Mouse (Mus musculus) CH12.LX (cell line): ENCODE results near the gene Gm37240. TPM values are rescaled to one million over a fixed set of nuclear protein-coding genes. Genes with fewer than 3 reads are reported as not detected.

Experiments
- DNase-seq: peaks from one replicate; pipeline ENCODE4 v3.0.0-alpha.2; 2013; ENCODE audit errors: extremely low read depth
- H3K27ac ChIP-seq: 2 replicates; pipeline ENCODE4 v1.5.1; 2012; ENCODE audit warnings: low read depth, mild to moderate bottlenecking, control low read depth, moderate library complexity; ENCODE audit not compliant: insufficient read depth
- H3K27me3 ChIP-seq: replicated peaks from 2 replicates; pipeline ENCODE3; 2012; ENCODE audit warnings: inconsistent platforms
- H3K36me3 ChIP-seq, 2 experiments: replicated peaks in 1 of 2; 2 replicates each; pipeline versions ENCODE3 to v1.6.1; 2012; ENCODE audit warnings: inconsistent platforms in 1 of 2, low read length in 1 of 2, mild to moderate bottlenecking in 1 of 2, mixed read lengths in 1 of 2, moderate library complexity in 1 of 2; ENCODE audit not compliant: control insufficient read depth in 1 of 2, insufficient read depth in 1 of 2
- H3K4me1 ChIP-seq, 2 experiments: 2 replicates each; pipeline ENCODE4 v1.6.1; 2012; ENCODE audit warnings: inconsistent platforms in 1 of 2, moderate library complexity in 1 of 2; ENCODE audit not compliant: insufficient read depth in 2 of 2, control insufficient read depth in 1 of 2
- H3K4me2 ChIP-seq: 2 replicates; pipeline ENCODE4 v1.6.1; 2012; ENCODE audit warnings: low read depth, mild to moderate bottlenecking, control low read depth; ENCODE audit not compliant: poor library complexity, insufficient read depth, severe bottlenecking
- H3K4me3 ChIP-seq, 3 experiments: fragments of 150-350 bp in 1 of 3; sonication (generic) in 1 of 3; replicated peaks in 1 of 3; 2 replicates each; pipeline versions ENCODE3 to v1.5.1; 2011 to 2012; ENCODE audit warnings: low read depth in 2 of 3, low read length in 2 of 3, mild to moderate bottlenecking in 2 of 3, moderate library complexity in 2 of 3, control low read depth in 1 of 3, improper control_type of control experiment in 1 of 3, inconsistent platforms in 1 of 3, mixed read lengths in 1 of 3; ENCODE audit not compliant: poor library complexity in 1 of 3
- H3K79me2 ChIP-seq: replicated peaks from 2 replicates; pipeline ENCODE4 v1.6.1; 2012; ENCODE audit warnings: mild to moderate bottlenecking, moderate library complexity; ENCODE audit not compliant: control insufficient read depth, poor library complexity, insufficient read depth, severe bottlenecking; ENCODE audit errors: extremely low read depth
- H3K9ac ChIP-seq: 2 replicates; pipeline ENCODE4 v1.6.1; 2012; ENCODE audit warnings: low read depth, mild to moderate bottlenecking, control low read depth, moderate library complexity; ENCODE audit not compliant: insufficient read depth
- H3K9me3 ChIP-seq: replicated peaks from 2 replicates; pipeline ENCODE3; 2012; ENCODE audit warnings: low read length, inconsistent platforms, mixed read lengths
- ELF1 ChIP-seq: IDR thresholded peaks from 2 replicates; pipeline ENCODE4 v1.6.1; 2014; ENCODE audit warnings: low read depth, mild to moderate bottlenecking, inconsistent platforms, low read length, improper control_type of control experiment
- EP300 ChIP-seq: IDR thresholded peaks from 2 replicates; pipeline ENCODE4 v1.6.1; 2011; ENCODE audit warnings: low read length, improper control_type of control experiment
- GABPA ChIP-seq: IDR thresholded peaks from 2 replicates; pipeline ENCODE4 v1.6.1; 2012; ENCODE audit warnings: low read depth, low read length, improper control_type of control experiment, inconsistent platforms; ENCODE audit not compliant: insufficient replicate concordance
- HCFC1 ChIP-seq: IDR thresholded peaks from 2 replicates; pipeline ENCODE4 v1.6.1; 2012; ENCODE audit warnings: low read depth, mild to moderate bottlenecking, inconsistent platforms, low read length, improper control_type of control experiment
- KAT2A ChIP-seq: IDR thresholded peaks from 2 replicates; pipeline ENCODE4 v1.6.1; 2012; ENCODE audit warnings: low read length, improper control_type of control experiment, inconsistent platforms; ENCODE audit not compliant: insufficient replicate concordance
- MAFK ChIP-seq: IDR thresholded peaks from 2 replicates; pipeline ENCODE4 v1.6.1; 2011; ENCODE audit warnings: low read length, improper control_type of control experiment; ENCODE audit not compliant: insufficient replicate concordance
- MAX ChIP-seq: IDR thresholded peaks from 2 replicates; pipeline ENCODE4 v1.6.1; 2011; ENCODE audit warnings: low read length, improper control_type of control experiment
- MAZ ChIP-seq: IDR thresholded peaks from 2 replicates; pipeline ENCODE4 v1.6.1; 2012; ENCODE audit warnings: low read depth, mild to moderate bottlenecking, inconsistent platforms, low read length, improper control_type of control experiment, moderate library complexity
- MEF2A ChIP-seq: IDR thresholded peaks from 2 replicates; pipeline ENCODE4 v1.6.1; 2014; ENCODE audit warnings: low read depth, mild to moderate bottlenecking, inconsistent platforms, low read length, improper control_type of control experiment, borderline replicate concordance
- MYC ChIP-seq: IDR thresholded peaks from 2 replicates; pipeline ENCODE4 v1.6.1; 2011; ENCODE audit warnings: low read depth, mild to moderate bottlenecking, improper control_type of control experiment, low read length
- NRF1 ChIP-seq: IDR thresholded peaks from 2 replicates; pipeline ENCODE4 v1.6.1; 2014; ENCODE audit warnings: low read depth, mild to moderate bottlenecking, inconsistent platforms, low read length, improper control_type of control experiment, moderate library complexity
- POLR2A ChIP-seq: IDR thresholded peaks from 2 replicates; pipeline ENCODE4 v1.6.1; 2011; ENCODE audit warnings: low read depth, mild to moderate bottlenecking, improper control_type of control experiment, low read length
- RAD21 ChIP-seq: IDR thresholded peaks from 2 replicates; pipeline ENCODE4 v1.6.1; 2011; ENCODE audit warnings: low read depth, mild to moderate bottlenecking, low read length, improper control_type of control experiment, moderate library complexity
- RCOR1 ChIP-seq: conservative IDR thresholded peaks from 2 replicates; pipeline ENCODE4 v1.6.1; 2012; ENCODE audit warnings: low read depth, mild to moderate bottlenecking, inconsistent platforms, low read length, improper control_type of control experiment
- SIN3A ChIP-seq: IDR thresholded peaks from 2 replicates; pipeline ENCODE4 v1.6.1; 2012; ENCODE audit warnings: low read length, improper control_type of control experiment, inconsistent platforms
- UBTF ChIP-seq: IDR thresholded peaks from 2 replicates; pipeline ENCODE4 v1.6.1; 2012; ENCODE audit warnings: low read depth, mild to moderate bottlenecking, inconsistent platforms, low read length, improper control_type of control experiment, moderate library complexity
- USF2 ChIP-seq: conservative IDR thresholded peaks from 2 replicates; pipeline ENCODE4 v1.6.1; 2011; ENCODE audit warnings: low read depth, low read length, improper control_type of control experiment
- ZMIZ1 ChIP-seq: IDR thresholded peaks from 2 replicates; pipeline ENCODE4 v1.6.1; 2012; ENCODE audit warnings: low read depth, mild to moderate bottlenecking, inconsistent platforms, low read length, improper control_type of control experiment
- dilution Hi-C: fragments of 300-500 bp; cut with MboI; formaldehyde crosslinking; loops from 2 replicates; pipeline ENCODE4 v1.14.3; 2020; ENCODE audit warnings: low sequenced_read_pairs; ENCODE audit not compliant: extremely low pct_unique_long_range_greater_than_20kb, extremely low pct_ligation_motif_present
- in situ Hi-C: fragments of 300-500 bp; cut with MboI; formaldehyde crosslinking; loops from 3 replicates; pipeline ENCODE4 v1.14.3; 2019; ENCODE audit warnings: low sequenced_read_pairs, low pct_ligation_motif_present, low pct_unique_long_range_greater_than_20kb, mixed read lengths
- polyA plus RNA-seq: library from polyadenylated mRNA; unstranded; fragments of >175 nt; gene quantifications from 2 replicates; pipeline ENCODE4 v1.2.1, GENCODE M21; 2012; ENCODE audit warnings: low read depth; ENCODE audit not compliant: insufficient read length
- total RNA-seq, 2 experiments: library from RNA; depleted of rRNA; stranded (reverse); fragments of 300-350 nt in 1 of 2; fragments of >200 nt in 1 of 2; gene quantifications; 2 replicates each; pipeline ENCODE4 v1.2.3; 2012 to 2014

Gm37240 gene
- total and polyA plus RNA-seq, 3 experiments = 0.08 to 0.19 (median 0.14) TPM

GRCm38 (mm10) chr3:84695418-84695817 lies 1191.9 kb downstream of the Gm37240 start:
- no peaks in the 10 kb centered on the region for H3K27me3 ChIP-seq
- H3K4me3 ChIP-seq = no peak overlapping the region
- no peaks in the 10 kb centered on the region for H3K9me3 ChIP-seq
- no peak overlapping the region for H3K4me2 ChIP-seq
- peaks cover 70 to 83% of the 10 kb centered on the region in 2 experiments for H3K36me3 ChIP-seq
- dilution Hi-C loops (no loop called here), in situ Hi-C loops (loop anchor here (10.0 kb wide), 1 partner anchor 119 kb away; the partner anchor contains the start of gene Fbxw7)
- no peak for DNase-seq
- H3K4me1 ChIP-seq = peaks cover 6 to 20% of the 10 kb centered on the region in 2 experiments
- H3K79me2 ChIP-seq = peaks cover 6% of the 10 kb centered on the region; the same call in 1 of the 2 replicates
- TF ChIP-seq MAX (no peak), POLR2A (no peak), RAD21 (no peak), MYC (no peak), NRF1 (no peak), MEF2A (no peak), MAZ (no peak), MAFK (no peak)
- H3K9ac ChIP-seq = no peak overlapping the region
- H3K27ac ChIP-seq = no peak overlapping the region

DNA sequence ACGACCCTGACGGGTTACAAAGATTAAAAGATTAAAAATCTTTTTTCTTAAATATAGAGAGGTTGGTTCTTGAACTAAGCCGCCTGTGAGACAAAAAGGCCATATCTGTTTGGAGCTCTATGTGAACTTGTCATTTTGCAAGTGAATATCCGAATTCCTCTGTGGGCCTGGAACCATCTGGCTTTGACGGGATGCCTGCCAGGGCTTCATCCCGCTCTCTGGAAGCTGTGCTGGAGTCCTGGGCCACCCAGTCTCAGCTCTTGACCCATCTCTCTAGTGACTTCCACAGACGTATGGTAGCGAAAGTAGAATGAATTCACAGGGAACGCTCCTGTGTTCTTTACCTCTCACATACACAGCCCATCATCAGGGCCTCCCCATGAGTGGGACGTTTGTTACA lies 1193.4 kb downstream of the Gm37240 start:
- no peaks in the 10 kb centered on the region for H3K27me3 ChIP-seq
- dilution Hi-C loops = no loop called here
- H3K27ac ChIP-seq = no peak overlapping the region
- TF ChIP-seq UBTF (no peak), ELF1 (no peak), NRF1 (no peak), RCOR1 (no peak), ZMIZ1 (no peak), MEF2A (no peak), EP300 (no peak), KAT2A (no peak), GABPA (no peak), SIN3A (no peak), USF2 (no peak), HCFC1 (no peak)
- H3K9ac ChIP-seq = no peak overlapping the region
- no peak overlapping the region for H3K4me3 ChIP-seq
- H3K4me1 ChIP-seq = peaks cover 16 to 36% of the 10 kb centered on the region in 2 experiments
- H3K4me2 ChIP-seq = no peak overlapping the region
- H3K79me2 ChIP-seq = peaks cover 6% of the 10 kb centered on the region; the same call in 1 of the 2 replicates
- in situ Hi-C loops = loop anchor here (10.0 kb wide), 1 partner anchor 121 kb away; the partner anchor contains the start of gene Fbxw7
- peaks cover 73 to 82% of the 10 kb centered on the region in 2 experiments for H3K36me3 ChIP-seq
- DNase-seq = no peak
- no peaks in the 10 kb centered on the region for H3K9me3 ChIP-seq
